Mouse (Mus musculus): ENCODE measurements around the gene Epsti1. TPM values are rescaled to one million over a fixed set of nuclear protein-coding genes. Genes with fewer than 3 reads are reported as not detected.

Gene Epsti1
- polyA plus RNA-seq, 1 experiment, result not detected

DNA sequence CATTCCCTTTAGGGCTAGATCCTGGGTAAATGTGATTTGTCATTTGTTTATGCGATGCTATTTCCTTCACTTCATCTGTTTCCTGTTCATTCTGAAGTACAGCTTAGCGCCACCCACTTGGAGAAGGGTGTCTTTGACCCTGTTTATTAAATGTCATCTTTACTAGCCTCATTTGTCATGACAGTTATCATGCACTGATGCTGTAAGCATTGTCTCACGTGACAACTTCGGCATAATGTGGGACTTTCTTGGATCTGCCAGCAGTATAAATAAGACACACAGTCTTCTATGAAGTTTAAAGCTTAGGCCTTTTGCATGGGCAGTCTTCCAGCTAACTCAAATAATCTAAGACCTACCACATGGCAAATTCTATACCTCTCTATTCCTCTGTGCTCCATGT is 67.3 kb downstream of the Epsti1 start:
- Histone ChIP-seq H3K9me3 (replicated peaks; ENCODE audit: control insufficient read depth, insufficient read depth, low read length, poor library complexity, severe bottlenecking) (0 out of 2 replicates have a peak, but pooled peaks cover 2% of the 10 kb centered on the region), H3K27me3 (ENCODE audit: control insufficient read depth, insufficient read depth, low read length, poor library complexity, severe bottlenecking) (peaks cover 2% of the 10 kb centered on the region; the same call in 1 of the 2 replicates), H3K4me3 (ENCODE audit: low read depth, low read length) (no peak overlapping the region), H3K9ac (ENCODE audit: low read depth, poor library complexity, severe bottlenecking) (no peak overlapping the region), H3K27ac (ENCODE audit: insufficient read depth, low read length) (no peak overlapping the region), H3K36me3 (ENCODE audit: control insufficient read depth, insufficient read depth, low read length, poor library complexity, severe bottlenecking) (no peaks in the 10 kb centered on the region), H3K4me1 (ENCODE audit: control insufficient read depth, insufficient read depth, low read length) (no peaks in the 10 kb centered on the region)
- TF ChIP-seq EP300 (IDR thresholded peaks at IDR 0.05; ENCODE audit: insufficient read depth, low read depth, low read length), result no peak
- TF ChIP-seq CTCF (IDR thresholded peaks at IDR 0.05; ENCODE audit: low read depth, low read length), result no peak
- TF ChIP-seq POLR2A (IDR thresholded peaks at IDR 0.05; ENCODE audit: insufficient read depth, low read length), result no peak

GRCm38 (mm10) chr14:77974221-77974620 is 70.2 kb downstream of the Epsti1 start:
- Histone ChIP-seq H3K9ac (ENCODE audit: low read depth, poor library complexity, severe bottlenecking) (no peak overlapping the region), H3K36me3 (ENCODE audit: control insufficient read depth, insufficient read depth, low read length, poor library complexity, severe bottlenecking) (no peaks in the 10 kb centered on the region), H3K9me3 (replicated peaks; ENCODE audit: control insufficient read depth, insufficient read depth, low read length, poor library complexity, severe bottlenecking) (0 out of 2 replicates have a peak, but pooled peaks cover 2% of the 10 kb centered on the region), H3K4me1 (ENCODE audit: control insufficient read depth, insufficient read depth, low read length) (no peaks in the 10 kb centered on the region), H3K27ac (ENCODE audit: insufficient read depth, low read length) (no peak overlapping the region), H3K27me3 (ENCODE audit: control insufficient read depth, insufficient read depth, low read length, poor library complexity, severe bottlenecking) (no peaks in the 10 kb centered on the region), H3K4me3 (ENCODE audit: low read depth, low read length) (no peak overlapping the region)
- TF ChIP-seq CTCF (IDR thresholded peaks at IDR 0.05; ENCODE audit: low read depth, low read length) (no peak), EP300 (IDR thresholded peaks at IDR 0.05; ENCODE audit: insufficient read depth, low read depth, low read length) (no peak), POLR2A (IDR thresholded peaks at IDR 0.05; ENCODE audit: insufficient read depth, low read length) (no peak)

DNA sequence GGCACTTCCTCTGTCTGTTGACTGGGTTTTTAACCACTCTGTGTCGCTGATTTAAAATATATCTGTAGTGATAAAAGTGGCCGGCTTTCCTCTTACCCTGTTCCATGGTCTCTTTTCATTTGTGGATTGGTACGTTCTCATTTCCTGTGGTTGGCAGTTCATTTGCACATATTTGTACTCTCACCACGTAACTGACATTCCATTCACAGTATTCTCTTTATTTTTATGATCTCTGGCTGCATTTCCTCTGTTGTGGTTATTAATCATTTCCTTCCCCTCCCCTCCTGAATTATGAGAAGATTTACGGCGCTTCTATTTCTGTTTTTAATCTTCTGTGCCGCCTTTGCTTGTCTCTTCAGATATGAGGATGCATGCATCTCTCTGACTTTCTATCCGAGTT is 71.7 kb downstream of the Epsti1 start:
- Histone ChIP-seq H3K4me3 (ENCODE audit: low read depth, low read length) (no peak overlapping the region), H3K9me3 (replicated peaks; ENCODE audit: control insufficient read depth, insufficient read depth, low read length, poor library complexity, severe bottlenecking) (0 out of 2 replicates have a peak, but pooled peaks cover 2% of the 10 kb centered on the region), H3K9ac (ENCODE audit: low read depth, poor library complexity, severe bottlenecking) (no peak overlapping the region), H3K27me3 (ENCODE audit: control insufficient read depth, insufficient read depth, low read length, poor library complexity, severe bottlenecking) (no peaks in the 10 kb centered on the region), H3K36me3 (ENCODE audit: control insufficient read depth, insufficient read depth, low read length, poor library complexity, severe bottlenecking) (no peaks in the 10 kb centered on the region), H3K4me1 (ENCODE audit: control insufficient read depth, insufficient read depth, low read length) (no peaks in the 10 kb centered on the region), H3K27ac (ENCODE audit: insufficient read depth, low read length) (no peak overlapping the region)
- TF ChIP-seq POLR2A (IDR thresholded peaks at IDR 0.05; ENCODE audit: insufficient read depth, low read length), result no peak
- TF ChIP-seq CTCF (IDR thresholded peaks at IDR 0.05; ENCODE audit: low read depth, low read length), result no peak
- TF ChIP-seq EP300 (IDR thresholded peaks at IDR 0.05; ENCODE audit: insufficient read depth, low read depth, low read length), result no peak

GRCm38 (mm10) chr14:77981516-77981915 is 77.5 kb downstream of the Epsti1 start:
- no peak overlapping the region for H3K4me3 ChIP-seq (ENCODE audit: low read depth, low read length)

DNA sequence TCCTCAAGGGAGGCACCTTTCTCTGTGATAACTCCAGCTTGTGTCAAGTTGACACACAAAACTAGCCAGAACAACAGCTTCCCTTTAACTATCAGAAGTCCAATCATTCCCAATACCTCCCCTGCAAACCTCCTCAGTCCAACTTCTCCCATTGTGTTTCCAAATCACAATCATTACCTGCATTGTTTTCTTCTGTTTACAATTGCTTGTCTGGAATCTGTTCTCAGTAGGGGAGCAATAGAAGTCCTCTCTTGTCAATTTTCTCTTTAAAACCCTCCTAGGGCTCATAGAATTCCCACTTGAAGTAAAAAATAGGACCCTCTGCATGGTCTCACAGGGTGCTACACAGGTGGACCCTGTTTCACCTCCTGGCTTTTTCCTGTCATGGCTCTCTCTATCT is 93.7 kb downstream of the Epsti1 start:
- TF ChIP-seq EP300 (IDR thresholded peaks at IDR 0.05; ENCODE audit: insufficient read depth, low read depth, low read length) (no peak), POLR2A (IDR thresholded peaks at IDR 0.05; ENCODE audit: insufficient read depth, low read length) (no peak), CTCF (IDR thresholded peaks at IDR 0.05; ENCODE audit: low read depth, low read length) (no peak)
- Histone ChIP-seq H3K9me3 (replicated peaks; ENCODE audit: control insufficient read depth, insufficient read depth, low read length, poor library complexity, severe bottlenecking) (no peaks in the 10 kb centered on the region; the same call in 1 of the 2 replicates), H3K27ac (ENCODE audit: insufficient read depth, low read length) (no peak overlapping the region), H3K4me1 (ENCODE audit: control insufficient read depth, insufficient read depth, low read length) (no peaks in the 10 kb centered on the region), H3K36me3 (ENCODE audit: control insufficient read depth, insufficient read depth, low read length, poor library complexity, severe bottlenecking) (no peaks in the 10 kb centered on the region), H3K9ac (ENCODE audit: low read depth, poor library complexity, severe bottlenecking) (no peak overlapping the region), H3K4me3 (ENCODE audit: low read depth, low read length) (no peak overlapping the region), H3K27me3 (ENCODE audit: control insufficient read depth, insufficient read depth, low read length, poor library complexity, severe bottlenecking) (no peaks in the 10 kb centered on the region)

More at GRCm38 (mm10) chr14:77981516-77981915, 77.5 kb downstream of the Epsti1 start:
- Histone ChIP-seq H3K27me3 (ENCODE audit: control insufficient read depth, insufficient read depth, low read length, poor library complexity, severe bottlenecking) (no peaks in the 10 kb centered on the region), H3K4me1 (ENCODE audit: control insufficient read depth, insufficient read depth, low read length) (no peaks in the 10 kb centered on the region), H3K27ac (ENCODE audit: insufficient read depth, low read length) (no peak overlapping the region), H3K36me3 (ENCODE audit: control insufficient read depth, insufficient read depth, low read length, poor library complexity, severe bottlenecking) (no peaks in the 10 kb centered on the region), H3K9me3 (replicated peaks; ENCODE audit: control insufficient read depth, insufficient read depth, low read length, poor library complexity, severe bottlenecking) (no peaks in the 10 kb centered on the region), H3K9ac (ENCODE audit: low read depth, poor library complexity, severe bottlenecking) (no peak overlapping the region)
- TF ChIP-seq CTCF (IDR thresholded peaks at IDR 0.05; ENCODE audit: low read depth, low read length) (no peak), POLR2A (IDR thresholded peaks at IDR 0.05; ENCODE audit: insufficient read depth, low read length) (no peak), EP300 (IDR thresholded peaks at IDR 0.05; ENCODE audit: insufficient read depth, low read depth, low read length) (no peak)

GRCm38 (mm10) chr14:78004486-78004885 is 100.4 kb downstream of the Epsti1 start:
- Histone ChIP-seq H3K27ac (ENCODE audit: insufficient read depth, low read length) (no peak overlapping the region), H3K4me1 (ENCODE audit: control insufficient read depth, insufficient read depth, low read length) (no peaks in the 10 kb centered on the region), H3K4me3 (ENCODE audit: low read depth, low read length) (no peak overlapping the region), H3K9me3 (replicated peaks; ENCODE audit: control insufficient read depth, insufficient read depth, low read length, poor library complexity, severe bottlenecking) (no peaks in the 10 kb centered on the region), H3K36me3 (ENCODE audit: control insufficient read depth, insufficient read depth, low read length, poor library complexity, severe bottlenecking) (no peaks in the 10 kb centered on the region), H3K27me3 (ENCODE audit: control insufficient read depth, insufficient read depth, low read length, poor library complexity, severe bottlenecking) (no peaks in the 10 kb centered on the region; the same call in 1 of the 2 replicates), H3K9ac (ENCODE audit: low read depth, poor library complexity, severe bottlenecking) (no peak overlapping the region)
- no peak for TF ChIP-seq EP300 (IDR thresholded peaks at IDR 0.05; ENCODE audit: insufficient read depth, low read depth, low read length)
- TF ChIP-seq CTCF (IDR thresholded peaks at IDR 0.05; ENCODE audit: low read depth, low read length), result no peak
- TF ChIP-seq POLR2A (IDR thresholded peaks at IDR 0.05; ENCODE audit: insufficient read depth, low read length), result no peak

Data from ES-Bruce4 (cell line).